Mouse (Mus musculus): Measurements from ENCODE around the gene Olfr67.
"Not testable (repeated sequence)": the region's sequence is repeated elsewhere in the genome, so short reads cannot be mapped to it uniquely, and the experiment has no call there.

Gene Olfr67

DNA sequence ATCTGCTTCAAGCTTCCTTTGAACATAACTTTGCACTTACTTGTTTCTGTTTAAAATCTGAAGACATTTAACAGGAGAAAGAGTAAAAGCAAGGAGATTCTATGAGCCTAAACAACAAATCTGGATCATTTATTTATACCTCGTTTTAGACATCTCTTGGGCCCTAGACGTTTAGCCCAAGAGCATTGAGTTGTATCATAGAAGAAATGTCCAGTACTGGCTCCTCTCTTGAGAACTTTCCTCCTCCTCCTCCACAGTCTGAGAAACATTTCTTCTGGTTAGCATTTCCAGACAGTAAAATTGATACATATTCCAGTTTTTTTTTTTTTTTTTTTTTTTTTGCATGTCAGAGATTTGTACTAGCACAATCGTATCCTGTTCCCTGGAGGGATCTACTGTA lies at the start of gene Olfr67:
Olfr67 (minus strand) TSS at position 101 of the 400 bp plus-strand sequence.
- no peak for DNase-seq (ENCODE audit: low spot score in 2 of 2)

DNA sequence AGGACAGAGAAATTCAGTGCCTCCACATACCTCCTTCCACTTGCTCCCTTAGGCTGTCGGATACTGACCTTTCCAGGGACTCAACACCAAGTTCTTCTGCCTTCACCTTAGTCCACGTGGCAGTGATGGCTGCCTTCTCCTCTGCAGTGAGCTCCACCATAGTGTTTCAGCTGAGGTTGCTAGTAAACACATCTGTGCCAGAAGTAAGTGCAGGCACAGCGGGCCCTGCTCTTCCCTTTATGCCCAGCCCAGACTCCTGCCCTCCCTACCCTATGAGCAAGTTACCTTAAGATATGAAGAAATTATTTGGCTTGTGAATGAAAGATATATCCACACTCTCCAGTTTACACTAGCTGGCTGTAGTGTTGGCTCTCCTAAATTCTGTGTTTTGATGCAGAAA lies 48.6 kb upstream of the Olfr67 start, which contains the start of gene Hbb-bh2:
Hbb-bh2 (minus strand) TSS at position 253 of the 400 bp plus-strand sequence.
- DNase-seq (ENCODE audit: low spot score in 2 of 2): no peak

DNA sequence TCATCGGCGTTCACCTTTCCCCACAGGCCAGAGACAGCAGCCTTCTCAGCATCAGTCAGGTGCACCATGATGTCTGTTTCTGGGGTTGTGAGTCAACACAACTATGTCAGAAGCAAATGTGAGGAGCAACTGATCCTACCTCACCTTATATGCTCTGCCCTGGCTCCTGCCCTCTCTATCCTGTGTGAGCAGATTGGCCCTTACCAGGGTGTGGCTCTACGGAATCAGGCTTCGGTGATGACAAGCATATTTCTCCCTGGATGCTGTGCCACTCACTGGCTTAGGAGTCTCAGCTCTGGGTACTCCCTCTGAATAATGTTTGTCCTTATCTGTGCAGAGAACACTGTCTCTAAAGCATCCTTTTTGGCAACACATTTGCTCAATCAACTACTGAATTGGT lies 36.2 kb upstream of the Olfr67 start, which contains the start of gene Hbb-bs:
Hbb-bs (minus strand) TSS at position 289 of the 400 bp plus-strand sequence.
- no peak for DNase-seq (ENCODE audit: low spot score in 2 of 2)

DNA sequence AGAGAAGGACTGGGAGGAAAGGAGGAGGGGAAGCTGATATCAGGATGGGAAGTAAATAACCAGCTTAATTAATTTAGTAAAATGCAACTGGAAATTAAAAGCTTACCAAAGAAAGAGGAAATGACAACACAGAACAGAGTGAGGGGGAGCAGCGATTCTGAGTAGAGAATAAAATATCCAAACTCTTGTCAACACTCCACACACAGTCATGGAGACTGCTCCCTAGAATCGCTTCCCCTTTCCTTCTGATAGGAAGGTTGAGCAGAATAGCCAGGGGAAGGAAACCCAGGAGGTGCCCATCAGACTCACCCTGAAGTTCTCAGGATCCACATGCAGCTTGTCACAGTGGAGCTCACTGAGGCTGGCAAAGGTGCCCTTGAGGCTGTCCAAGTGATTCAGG lies 35.5 kb upstream of the Olfr67 start:
- not testable (repeated sequence) for DNase-seq (ENCODE audit: low spot score in 2 of 2)

DNA sequence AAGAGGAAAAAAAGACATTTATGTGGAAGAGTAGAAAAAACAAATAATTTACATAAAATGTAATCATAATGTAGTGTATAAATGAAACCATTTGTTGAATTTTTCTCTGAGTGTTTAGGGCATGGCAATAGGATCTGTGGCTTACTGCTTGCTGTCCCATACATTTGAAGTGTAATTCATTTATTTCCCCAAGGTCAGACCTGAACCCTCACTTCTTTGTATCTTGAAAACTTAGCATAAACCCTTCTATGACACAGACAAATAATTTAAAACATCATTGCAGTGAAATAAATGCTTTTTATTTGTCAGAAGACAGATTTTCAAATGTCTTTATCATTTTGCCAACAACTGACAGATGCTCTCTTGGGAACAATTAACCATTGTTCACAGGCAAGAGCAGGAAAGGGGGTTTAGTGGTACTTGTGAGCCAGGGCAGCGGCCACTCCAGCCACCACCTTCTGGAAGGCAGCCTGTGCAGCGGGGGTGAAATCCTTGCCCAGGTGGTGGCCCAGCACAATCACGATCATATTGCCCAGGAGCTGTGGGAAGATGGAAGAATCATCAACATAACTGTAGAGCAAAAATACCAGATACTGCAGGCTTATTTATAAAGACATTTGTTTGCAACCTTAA lies 34.8 kb upstream of the Olfr67 start:
- DNase-seq (ENCODE audit: low spot score in 2 of 2): no peak

DNA sequence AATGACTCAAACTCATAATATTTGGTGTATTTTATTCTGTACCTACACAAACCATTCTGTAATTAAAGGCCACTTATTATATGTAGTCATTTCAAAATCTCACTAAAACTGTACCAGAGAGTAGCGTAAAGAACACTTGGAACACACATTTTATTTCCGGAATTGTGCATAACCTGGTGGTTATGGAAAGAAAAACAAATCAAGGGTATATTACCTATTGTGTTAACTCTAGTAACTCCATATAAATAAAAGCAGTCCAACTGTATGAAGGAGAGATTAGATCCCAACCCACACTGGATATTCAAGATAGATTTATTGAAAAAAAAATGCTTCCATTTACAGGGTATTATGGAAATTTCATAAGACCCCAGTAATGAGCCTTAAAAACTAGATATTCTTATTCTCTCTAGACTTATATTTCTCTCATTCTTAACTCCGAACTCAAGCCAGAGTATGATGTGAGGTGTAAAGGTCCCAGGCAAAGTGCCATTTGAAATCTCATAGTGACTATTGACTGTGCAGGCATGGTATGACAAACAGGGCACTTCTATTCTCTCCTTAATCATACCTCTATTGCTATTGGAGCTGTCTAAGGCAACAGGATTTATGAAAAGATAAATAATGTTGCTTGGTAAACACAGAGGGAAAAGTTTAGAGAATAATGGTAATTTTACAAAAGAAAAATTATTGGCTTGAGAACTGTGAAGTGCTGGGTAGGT lies 34.1 kb upstream of the Olfr67 start:
- DNase-seq (ENCODE audit: low spot score in 2 of 2): no peak

DNA sequence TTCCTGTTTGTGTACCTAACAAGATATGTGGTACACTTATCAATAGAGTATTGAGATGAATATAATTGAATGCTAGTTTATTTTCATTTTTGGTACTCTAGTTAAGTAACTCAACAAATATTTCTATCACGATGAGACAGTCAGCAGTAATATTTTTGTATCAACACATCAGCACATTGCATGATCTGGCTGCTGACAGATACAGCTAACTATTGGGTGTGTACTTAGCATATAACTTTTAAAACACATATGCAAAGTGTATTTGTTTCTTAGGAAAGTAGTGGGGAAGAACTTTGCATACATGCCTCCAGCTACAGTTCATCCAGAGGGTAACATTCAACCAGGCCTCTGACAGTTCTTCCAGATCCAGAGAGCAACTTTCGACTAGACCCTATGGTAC lies 33.0 kb upstream of the Olfr67 start:
- DNase-seq (ENCODE audit: low spot score in 2 of 2): no peak

DNA sequence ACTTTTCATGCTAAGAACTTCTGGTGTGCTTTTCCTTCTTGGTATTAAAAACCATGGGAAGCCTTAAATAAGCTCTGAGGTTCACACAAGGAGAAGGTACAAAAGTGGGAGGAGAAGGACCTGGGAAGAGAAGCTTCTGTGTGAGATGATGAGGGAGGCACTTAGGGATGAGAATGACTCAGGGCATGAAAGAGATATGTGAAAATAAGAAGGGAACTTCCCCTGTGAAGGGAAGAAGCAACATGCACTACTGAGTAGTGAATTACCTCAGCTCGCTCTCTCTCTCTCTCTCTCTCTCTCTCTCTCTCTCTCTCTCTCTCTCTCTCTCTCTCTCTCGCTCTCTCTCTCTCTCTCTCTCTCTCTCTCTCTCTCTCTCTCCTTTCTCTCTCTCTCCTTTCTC lies 23.5 kb upstream of the Olfr67 start:
- not testable (repeated sequence) for DNase-seq (ENCODE audit: low spot score in 2 of 2)

DNA sequence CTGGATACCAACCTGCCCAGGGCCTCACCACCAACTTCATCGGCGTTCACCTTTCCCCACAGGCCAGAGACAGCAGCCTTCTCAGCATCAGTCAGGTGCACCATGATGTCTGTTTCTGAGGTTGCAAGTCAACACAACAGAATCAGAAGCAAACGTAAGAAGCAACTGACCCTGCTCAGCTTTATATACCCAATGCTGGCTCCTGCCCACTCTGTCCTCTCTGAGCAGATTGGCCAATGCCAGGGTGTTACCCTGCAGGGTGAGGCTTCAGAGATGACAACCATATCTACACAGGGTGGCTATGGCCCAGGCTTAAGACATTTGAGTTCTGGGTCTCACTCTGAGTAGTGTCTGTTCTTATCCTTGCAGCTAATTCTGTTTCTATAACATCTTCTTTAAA lies 22.1 kb upstream of the Olfr67 start, which contains the start of gene Hbb-bt:
Hbb-bt (minus strand) TSS at position 231 of the 400 bp plus-strand sequence.
- no peak for DNase-seq (ENCODE audit: low spot score in 2 of 2)

DNA sequence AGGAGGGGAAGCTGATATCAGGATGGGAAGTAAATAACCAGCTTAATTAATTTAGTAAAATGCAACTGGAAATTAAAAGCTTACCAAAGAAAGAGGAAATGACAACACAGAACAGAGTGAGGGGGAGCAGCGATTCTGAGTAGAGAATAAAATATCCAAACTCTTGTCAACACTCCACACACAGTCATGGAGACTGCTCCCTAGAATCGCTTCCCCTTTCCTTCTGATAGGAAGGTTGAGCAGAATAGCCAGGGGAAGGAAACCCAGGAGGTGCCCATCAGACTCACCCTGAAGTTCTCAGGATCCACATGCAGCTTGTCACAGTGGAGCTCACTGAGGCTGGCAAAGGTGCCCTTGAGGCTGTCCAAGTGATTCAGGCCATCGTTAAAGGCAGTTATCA lies 21.5 kb upstream of the Olfr67 start:
- not testable (repeated sequence) for DNase-seq (ENCODE audit: low spot score in 2 of 2)

DNA sequence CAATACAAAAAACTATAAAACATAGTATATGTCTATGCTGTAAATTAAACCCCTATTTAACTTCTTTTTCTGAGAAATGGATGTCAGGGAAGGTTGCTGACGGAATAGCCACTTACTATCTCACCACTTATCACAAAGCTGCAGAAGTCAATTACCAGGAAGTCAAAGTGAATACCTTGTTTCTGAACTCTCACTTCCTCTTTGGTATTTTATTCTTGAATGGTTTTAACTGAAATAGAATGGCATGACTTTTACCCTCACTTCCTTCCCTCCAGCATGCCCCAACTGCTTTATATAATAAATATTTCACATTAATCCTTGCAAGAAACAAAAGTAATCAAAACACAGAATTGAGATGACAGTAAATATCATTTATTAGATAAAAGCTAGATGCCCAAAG lies 20.6 kb upstream of the Olfr67 start:
- no peak for DNase-seq (ENCODE audit: low spot score in 2 of 2)

DNA sequence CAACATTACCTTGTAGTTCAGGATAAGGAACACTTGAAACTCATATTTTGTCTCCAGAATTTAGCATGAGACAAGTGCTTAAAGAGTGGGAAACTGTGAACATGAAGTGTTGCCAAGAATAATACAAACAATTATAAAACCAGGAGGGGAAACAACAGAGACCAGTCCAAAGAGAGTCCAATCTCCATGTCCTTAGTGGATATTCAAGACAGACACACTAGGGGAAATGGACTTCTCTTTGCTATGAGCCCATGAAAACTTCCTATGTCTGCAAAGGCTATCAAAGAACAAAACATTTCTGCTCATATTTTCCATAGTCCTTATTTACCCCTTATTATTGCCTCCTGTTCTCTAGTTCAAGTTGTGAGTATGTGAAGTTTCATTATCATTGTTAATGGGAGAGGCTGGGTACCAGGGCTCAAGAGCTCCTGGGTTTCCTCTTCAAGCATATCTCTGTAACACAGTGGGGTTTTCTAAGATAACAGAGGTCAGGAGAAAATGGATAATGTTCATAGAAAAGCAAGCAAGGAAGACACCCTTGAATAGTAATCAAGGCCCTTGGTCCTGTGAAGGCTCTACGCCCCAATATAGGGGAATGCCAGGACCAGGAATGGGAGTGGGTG lies 19.7 kb upstream of the Olfr67 start:
- no peak for DNase-seq (ENCODE audit: low spot score in 2 of 2)

DNA sequence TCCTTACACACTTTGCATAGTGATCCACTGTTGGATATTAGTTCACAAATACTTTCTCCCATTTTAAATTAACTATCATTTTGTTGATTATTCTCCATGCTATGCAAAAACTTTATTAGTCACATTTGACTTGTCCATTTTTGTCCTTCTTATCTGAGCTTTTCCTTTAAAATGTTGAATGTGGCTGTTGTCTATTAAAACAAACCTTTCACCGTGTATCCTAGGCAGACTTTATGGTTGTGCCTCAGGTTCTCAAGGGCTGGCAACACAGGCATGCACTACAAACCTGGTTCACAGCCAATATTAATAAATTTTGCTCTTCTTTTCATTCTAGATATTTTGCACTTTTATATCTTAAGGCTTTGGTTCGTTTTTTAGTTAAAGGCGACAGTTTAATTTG lies 19.1 kb upstream of the Olfr67 start:
- no peak for DNase-seq (ENCODE audit: low spot score in 2 of 2)

DNA sequence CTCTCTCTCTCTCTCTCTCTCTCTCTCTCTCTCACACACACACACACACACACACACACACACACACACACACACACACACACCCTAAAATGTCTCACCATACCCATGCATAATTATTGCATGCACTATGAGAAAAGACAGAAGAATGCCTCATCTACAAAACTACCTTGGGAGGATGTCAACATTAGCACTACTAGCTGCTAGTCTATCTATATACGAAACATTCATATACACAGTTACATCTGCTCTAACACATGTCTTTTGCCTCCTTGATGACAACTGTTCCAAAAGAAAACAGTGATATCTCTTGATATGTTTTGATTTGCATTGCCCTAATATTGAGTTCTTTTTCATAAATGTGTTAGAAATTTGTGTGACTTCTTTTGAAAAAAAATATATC lies 18.7 kb upstream of the Olfr67 start:
- DNase-seq (ENCODE audit: low spot score in 2 of 2): no peak

DNA sequence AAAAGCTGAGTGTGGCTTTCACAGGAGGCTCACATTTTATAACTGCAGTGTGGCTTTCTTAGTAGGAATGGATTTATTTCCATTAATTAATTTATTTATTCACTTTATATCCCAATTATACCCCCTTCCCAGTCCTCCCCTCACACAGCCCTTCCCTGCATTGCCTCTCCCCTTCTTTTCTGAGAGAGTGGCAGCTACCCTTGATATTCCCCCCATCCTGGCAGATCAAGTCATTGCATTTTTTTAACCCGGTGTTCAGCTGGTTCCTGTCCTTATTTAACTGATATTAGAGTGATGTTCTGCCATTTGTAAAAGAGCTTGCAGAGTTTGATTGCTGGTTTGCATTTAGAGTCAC lies 18.2 kb upstream of the Olfr67 start:
- DNase-seq (ENCODE audit: low spot score in 2 of 2): no peak

DNA sequence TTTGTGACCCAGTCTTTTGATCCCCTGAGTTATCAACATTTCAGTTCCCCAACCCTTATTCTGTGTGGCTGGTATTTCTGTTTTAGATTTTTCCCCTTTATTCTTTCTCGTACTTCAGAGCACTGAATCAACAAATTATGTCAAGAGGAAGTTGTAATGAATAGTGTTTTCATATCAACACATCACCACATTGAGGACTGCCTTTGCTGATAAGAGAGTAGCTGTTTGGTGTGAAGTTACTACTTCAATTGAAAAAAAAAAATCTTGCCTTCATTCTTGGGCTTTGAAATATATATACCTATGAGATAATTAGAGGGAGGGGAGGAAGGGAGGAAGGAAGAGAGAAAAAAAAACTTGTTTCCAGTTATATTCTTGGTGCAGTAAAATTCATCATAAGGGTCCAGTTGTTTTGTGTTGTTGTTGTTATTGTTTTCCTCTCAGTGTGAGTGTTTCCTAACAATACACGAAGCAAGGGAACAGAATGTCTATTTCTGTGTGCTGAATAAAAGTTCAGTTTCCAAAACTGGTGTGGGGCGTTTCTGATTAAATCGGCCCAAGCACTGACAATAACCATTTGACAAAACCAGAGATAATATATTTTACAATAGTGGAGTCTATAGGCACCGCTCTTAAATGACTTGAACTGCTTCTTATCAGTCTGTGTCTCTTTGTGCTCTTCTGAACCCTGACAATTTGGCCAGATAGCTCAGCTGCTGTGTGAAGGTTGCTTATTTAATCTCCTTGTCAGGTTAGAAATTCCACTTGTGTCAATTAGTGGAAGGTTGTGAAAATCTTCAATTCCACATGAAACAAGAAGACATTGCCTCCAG lies 17.6 kb upstream of the Olfr67 start:
- DNase-seq (ENCODE audit: low spot score in 2 of 2): no peak

DNA sequence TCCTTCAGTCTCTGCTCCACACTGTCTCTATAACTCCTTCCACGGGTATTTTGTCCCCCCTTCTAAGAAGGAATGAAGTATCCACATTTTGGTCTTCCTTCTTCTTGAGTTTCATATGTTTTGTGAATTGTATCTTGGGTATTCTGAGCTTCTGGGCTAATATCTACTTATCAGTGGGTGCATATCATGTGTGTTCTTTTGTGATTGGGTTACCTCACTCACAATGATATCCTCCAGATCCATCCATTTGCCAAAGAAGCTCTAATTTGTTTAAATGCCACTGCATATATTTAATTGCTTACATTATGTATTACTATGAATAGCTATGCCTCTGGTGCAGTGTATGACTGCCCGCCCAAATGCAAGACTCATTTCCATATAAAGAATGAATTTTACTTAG lies 16.5 kb upstream of the Olfr67 start:
- not testable (repeated sequence) for DNase-seq (ENCODE audit: low spot score in 2 of 2)

DNA sequence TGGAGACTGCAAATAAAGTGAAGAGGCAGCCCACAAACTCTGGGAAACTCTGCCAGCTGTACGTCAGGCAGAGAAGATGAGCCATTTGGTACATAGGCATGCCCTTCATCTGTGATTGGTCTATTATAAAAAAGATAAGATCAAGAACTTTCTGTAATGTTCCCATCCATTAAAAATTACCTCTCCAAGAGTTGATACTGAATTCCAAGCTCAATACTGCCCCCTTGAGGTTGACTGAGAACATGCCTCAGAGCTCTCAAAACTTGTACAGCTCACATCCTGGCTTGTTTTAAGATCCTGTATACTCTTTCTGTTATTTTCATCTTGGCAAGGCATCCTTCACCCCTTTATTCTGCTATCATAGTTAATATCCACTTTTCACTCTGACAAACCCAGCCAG lies 15.2 kb upstream of the Olfr67 start:
- peak in 1 of 2 experiments; percentile 31 for DNase-seq (ENCODE audit: low spot score in 2 of 2)

DNA sequence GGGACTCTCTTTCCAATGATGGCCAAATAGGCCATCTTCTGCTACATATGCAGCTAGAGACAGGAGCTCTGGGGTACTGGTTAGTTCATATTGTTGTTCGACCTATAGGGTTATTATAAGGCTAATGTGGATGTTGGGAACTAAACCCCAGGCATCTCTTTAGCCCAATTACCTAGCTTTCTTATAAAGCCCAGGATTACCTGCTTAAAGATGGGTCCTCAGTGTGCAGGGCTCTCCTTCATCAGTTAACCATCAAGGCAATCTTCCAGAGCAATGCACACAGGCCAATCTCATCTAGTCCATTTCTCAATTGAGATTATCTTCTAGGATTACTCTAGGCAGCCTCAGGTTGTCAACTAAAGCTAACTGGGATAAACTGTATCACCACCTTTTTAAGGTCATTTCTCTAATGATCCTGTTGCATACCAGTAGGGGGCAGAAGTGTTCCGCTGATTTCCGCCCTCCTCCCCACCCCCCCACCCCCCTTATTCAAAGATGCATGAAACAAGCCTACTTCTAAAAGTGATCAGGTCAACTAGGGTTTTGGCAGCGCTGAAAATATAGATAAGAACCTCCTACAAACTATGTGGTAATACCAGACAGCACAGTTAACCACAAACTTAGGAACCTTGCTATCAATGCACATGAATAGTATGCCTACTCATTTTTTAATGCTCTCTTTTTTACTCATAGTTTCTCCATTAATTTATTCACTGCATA lies 1.2 kb upstream of the Olfr67 start:
- DNase-seq (ENCODE audit: low spot score in 2 of 2): no peak

DNA sequence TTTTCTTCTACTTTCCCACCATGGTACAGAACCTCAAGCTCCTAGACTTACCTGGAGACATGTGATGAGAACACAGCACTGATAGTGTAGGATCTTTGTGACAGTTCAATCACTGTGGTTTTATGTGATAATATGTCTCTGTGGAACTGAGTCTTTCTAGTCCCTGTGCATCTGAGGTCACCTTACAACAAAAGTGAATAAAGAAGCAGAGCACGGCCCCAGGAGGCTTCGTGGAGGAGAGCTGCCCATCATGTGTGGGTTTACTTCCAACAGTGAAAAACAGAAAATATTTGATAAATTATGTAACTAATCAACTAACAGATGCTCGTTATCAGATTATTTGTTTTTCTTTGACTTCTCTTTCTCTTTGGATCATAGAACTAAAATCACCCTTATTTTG lies 12.0 kb downstream of the Olfr67 start, which contains the start of gene Olfr68:
Olfr68 (minus strand) TSS at position 101 of the 400 bp plus-strand sequence.
- DNase-seq (ENCODE audit: low spot score in 2 of 2): no peak

DNA sequence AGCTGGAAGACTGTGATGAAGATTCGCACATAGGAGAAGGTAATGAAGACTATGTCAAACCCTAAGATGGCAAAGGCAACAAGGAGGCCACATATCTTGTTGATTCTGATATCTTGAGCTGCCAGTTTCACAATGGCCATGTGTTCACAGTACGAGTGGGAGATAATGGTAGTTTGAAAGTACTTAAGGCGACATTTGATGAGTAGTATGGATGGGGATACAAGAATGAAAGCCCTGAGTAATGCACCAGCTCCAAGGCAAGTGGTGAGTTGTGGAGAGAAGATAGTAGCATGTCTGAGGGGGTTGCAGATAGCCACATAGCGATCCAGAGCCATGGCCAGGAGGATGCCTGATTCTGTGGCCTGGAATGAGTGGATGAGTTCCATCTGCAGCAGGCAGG lies 14.0 kb downstream of the Olfr67 start:
- not testable (repeated sequence) for DNase-seq (ENCODE audit: low spot score in 2 of 2)
